Mouse (Mus musculus) intestine, postnatal 0 days (tissue): Measurements from ENCODE around the gene Rnf150. TPM values are rescaled to one million over a fixed set of nuclear protein-coding genes. Genes with fewer than 3 reads are reported as not detected.

Source experiments
- ATAC-seq: fragments of 200-750 bp; cut with Nextera tagmentation; 2 replicates; pipeline ENCODE4 v1.8.0; 2017; ENCODE audit warnings: mild to moderate bottlenecking, moderate TSS enrichment, moderate library complexity
- H3K27ac ChIP-seq: fragments of 300-500 bp; sonication (generic); 2 replicates; pipeline ENCODE4 v1.5.1; 2014; ENCODE audit warnings: mild to moderate bottlenecking, low read depth, low read length, moderate library complexity
- H3K27me3 ChIP-seq: fragments of 300-500 bp; sonication (generic); replicated peaks from 2 replicates; pipeline ENCODE4 v1.6.1; 2014; ENCODE audit warnings: low read length, mixed read lengths; ENCODE audit not compliant: control insufficient read depth, insufficient read depth
- H3K36me3 ChIP-seq: fragments of 300-500 bp; sonication (generic); 2 replicates; pipeline ENCODE4 v1.6.1; 2014; ENCODE audit warnings: mild to moderate bottlenecking, moderate library complexity; ENCODE audit not compliant: control insufficient read depth, insufficient read depth
- H3K4me1 ChIP-seq: fragments of 300-500 bp; sonication (generic); replicated peaks from 2 replicates; pipeline ENCODE4 v1.6.1; 2014; ENCODE audit warnings: antibody characterized with exemption, low read length, mixed read lengths; ENCODE audit not compliant: control insufficient read depth, insufficient read depth
- H3K4me2 ChIP-seq: fragments of 300-500 bp; sonication (generic); replicated peaks from 2 replicates; pipeline ENCODE4 v1.6.1; 2014; ENCODE audit warnings: low read depth, mild to moderate bottlenecking, moderate library complexity
- H3K4me3 ChIP-seq: fragments of 300-500 bp; sonication (generic); 2 replicates; pipeline ENCODE4 v1.5.1; 2014; ENCODE audit warnings: low read depth, low read length
- H3K9ac ChIP-seq: fragments of 300-500 bp; sonication (generic); 2 replicates; pipeline ENCODE4 v1.6.1; 2014; ENCODE audit warnings: mild to moderate bottlenecking, low read depth, low read length
- H3K9me3 ChIP-seq: fragments of 300-500 bp; sonication (generic); 2 replicates; pipeline ENCODE4 v1.6.1; 2016; ENCODE audit warnings: mixed run types; ENCODE audit not compliant: control insufficient read depth
- CTCF ChIP-seq: sonication (generic); IDR thresholded peaks from 2 replicates; pipeline ENCODE4 v1.5.1; 2016; ENCODE audit warnings: low read depth, mild to moderate bottlenecking, control low read depth, antibody characterized with exemption, moderate library complexity
- WGBS: fragments of 180-500 bp; shearing (Covaris S2); extraction: QIAGEN DNeasy Blood & Tissue Kit; methylation state at CpG from one replicate; pipeline ENCODE4 v1.1.7; 2014; 5-methylcytosine and 5-hydroxymethylcytosine counted together
- polyA plus RNA-seq: library from polyadenylated mRNA; unstranded; fragments of >200 nt; fragmentation: Nextera tagmentation; extraction: Ambion mirVana; gene quantifications from 2 replicates; pipeline ENCODE4 v1.2.1, GENCODE M21; 2015

The Rnf150 gene
- polyA plus RNA-seq, 1 experiment from 2014 or later, result 0.53 TPM

DNA sequence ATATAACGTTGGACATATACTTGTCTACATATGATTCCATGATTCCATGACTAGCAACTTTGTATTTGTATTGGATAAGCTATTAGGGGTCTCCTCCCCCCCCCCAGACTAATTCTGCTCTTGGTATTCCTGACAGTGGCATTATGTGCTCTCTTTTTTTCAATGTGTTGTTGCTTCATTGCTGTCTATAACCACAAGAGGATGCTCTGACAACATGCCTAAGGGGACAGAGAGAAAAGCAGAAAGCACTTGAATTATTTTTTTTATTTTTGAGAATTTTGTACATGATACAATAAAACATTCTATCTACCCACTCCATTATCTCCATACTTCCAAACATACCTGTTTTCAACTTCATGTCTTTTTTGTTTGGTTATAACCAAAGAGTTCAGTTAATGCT lies 18.7 kb upstream of the Rnf150 start:
- Histone ChIP-seq H3K9ac (no peak overlapping the region), H3K36me3 (no peaks in the 10 kb centered on the region), H3K27me3 (no peaks in the 10 kb centered on the region), H3K9me3 (no peaks in the 10 kb centered on the region), H3K27ac (no peak overlapping the region), H3K4me1 (no peaks in the 10 kb centered on the region), H3K4me3 (no peak overlapping the region), H3K4me2 (no peak overlapping the region)
- 33% methylated on average over 1 of the region's 1 CpGs for WGBS
- TF ChIP-seq CTCF, result peak; percentile 28; the same call in 1 of the 2 replicates
- ATAC-seq, result no peak

DNA sequence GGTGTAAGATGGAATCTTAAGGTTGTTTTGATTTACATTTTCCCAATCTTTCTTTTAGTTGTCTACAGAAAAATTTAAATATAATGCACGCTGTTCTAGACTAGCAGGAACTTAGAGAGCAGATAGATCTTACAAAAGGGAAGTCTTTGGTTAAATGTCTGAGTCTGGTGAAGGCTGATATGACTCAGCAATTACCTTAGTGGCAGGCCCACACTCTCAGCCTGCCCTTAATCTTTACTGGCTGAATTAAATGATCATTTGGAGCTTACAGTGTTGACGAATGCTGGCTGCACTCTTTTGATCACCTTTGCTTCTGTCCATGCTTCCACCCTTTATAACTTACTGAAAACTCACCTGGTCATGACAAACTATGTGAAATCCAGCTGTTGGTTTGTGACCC lies 17.1 kb upstream of the Rnf150 start:
- Histone ChIP-seq H3K36me3 (no peaks in the 10 kb centered on the region), H3K9me3 (no peaks in the 10 kb centered on the region), H3K27me3 (no peaks in the 10 kb centered on the region), H3K9ac (no peak overlapping the region), H3K27ac (no peak overlapping the region), H3K4me2 (no peak overlapping the region), H3K4me3 (no peak overlapping the region), H3K4me1 (no peaks in the 10 kb centered on the region)
- no peak for ATAC-seq
- WGBS, result 66% methylated on average over 2 of the region's 2 CpGs
- no peak for TF ChIP-seq CTCF

DNA sequence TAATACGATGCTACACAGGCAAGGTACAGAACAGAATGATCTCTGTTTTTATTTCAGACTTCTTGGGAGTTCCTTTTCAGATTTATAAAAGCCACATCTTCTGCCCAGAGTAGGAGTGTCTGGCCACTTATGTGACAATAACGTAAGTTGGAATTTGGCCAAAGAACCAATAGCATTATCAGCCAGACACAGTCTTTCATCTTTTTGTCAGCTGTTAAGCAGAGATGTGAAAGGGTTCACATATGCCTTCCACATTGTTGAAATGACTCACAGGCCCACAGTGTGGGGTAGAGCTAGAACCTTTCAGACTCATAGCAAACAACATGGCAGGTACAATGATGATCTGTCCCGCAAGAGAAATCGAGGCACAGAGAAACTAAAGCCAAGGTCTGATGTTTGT lies 16.4 kb upstream of the Rnf150 start:
- no peaks in the 10 kb centered on the region for H3K4me1 ChIP-seq
- ATAC-seq, result no peak
- no peaks in the 10 kb centered on the region for H3K36me3 ChIP-seq
- H3K27ac ChIP-seq, result no peak overlapping the region
- H3K4me2 ChIP-seq, result no peak overlapping the region
- TF ChIP-seq CTCF, result no peak
- no peak overlapping the region for H3K4me3 ChIP-seq
- H3K9ac ChIP-seq, result no peak overlapping the region
- H3K27me3 ChIP-seq, result no peaks in the 10 kb centered on the region
- 60% methylated on average over 4 of the region's 4 CpGs for WGBS
- H3K9me3 ChIP-seq, result no peaks in the 10 kb centered on the region

DNA sequence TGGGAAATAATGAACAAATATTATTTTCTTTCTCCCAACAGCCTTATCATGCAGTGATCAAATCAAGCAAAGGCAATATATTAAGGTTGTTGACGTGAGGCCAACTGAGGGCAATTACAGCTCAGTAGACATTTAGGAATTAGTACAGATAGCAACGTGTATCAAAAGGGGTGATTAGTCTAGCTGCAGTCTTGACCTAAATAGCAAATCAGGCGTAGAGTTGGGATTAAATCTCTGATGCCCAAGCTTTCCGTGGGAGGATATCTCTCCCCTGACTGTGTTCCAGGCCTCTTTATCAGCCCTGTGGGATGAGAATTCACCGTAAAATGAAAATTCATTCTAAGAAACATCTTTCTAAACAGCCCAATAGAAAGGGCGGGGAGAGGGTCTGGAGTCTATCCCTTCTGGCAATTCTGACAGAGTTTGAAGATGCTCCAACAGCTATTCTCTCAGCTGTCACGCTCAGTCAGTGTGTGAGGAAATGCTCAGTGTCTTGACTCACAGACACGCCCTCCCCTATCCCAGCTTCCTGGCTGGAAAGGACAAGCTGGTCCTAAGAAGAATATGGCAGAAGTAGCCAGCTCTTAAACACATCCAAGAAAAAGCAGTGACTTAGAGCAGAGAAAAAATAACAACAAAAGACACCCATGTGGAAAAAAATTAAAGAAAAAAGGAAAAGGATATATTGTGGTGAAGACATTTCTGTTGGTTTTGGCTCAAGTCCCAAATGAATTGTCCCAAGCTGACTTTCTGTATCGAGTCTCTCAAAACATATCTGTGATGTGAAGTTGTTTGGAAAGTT lies 4.4 kb upstream of the Rnf150 start:
- Histone ChIP-seq H3K9ac (no peak overlapping the region), H3K4me1 (no peaks in the 10 kb centered on the region), H3K27ac (no peak overlapping the region), H3K27me3 (0 out of 2 replicates have a peak, but pooled peaks cover under 1% of the 10 kb centered on the region), H3K4me2 (no peak overlapping the region), H3K4me3 (no peak overlapping the region), H3K36me3 (no peaks in the 10 kb centered on the region), H3K9me3 (no peaks in the 10 kb centered on the region)
- WGBS, result 62% methylated on average over 9 of the region's 9 CpGs
- no peak for TF ChIP-seq CTCF
- no peak for ATAC-seq

DNA sequence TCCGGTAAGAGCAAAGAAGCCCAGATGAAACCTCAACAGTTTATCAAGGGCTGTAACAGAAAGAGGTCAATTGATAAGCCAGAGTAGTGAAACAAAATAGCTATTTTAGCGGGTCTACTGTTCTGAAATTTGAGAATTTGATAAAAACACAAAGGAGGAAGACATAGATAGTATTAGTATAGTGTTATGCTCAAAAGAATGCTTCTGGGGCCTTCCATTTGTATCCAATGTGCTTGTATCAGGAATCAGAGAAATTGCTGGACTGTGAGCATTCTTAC lies 3.9 kb upstream of the Rnf150 start:
- Histone ChIP-seq H3K9me3 (no peaks in the 10 kb centered on the region), H3K9ac (no peak overlapping the region), H3K4me3 (no peak overlapping the region), H3K36me3 (no peaks in the 10 kb centered on the region), H3K27ac (no peak overlapping the region), H3K4me1 (no peaks in the 10 kb centered on the region), H3K27me3 (0 out of 2 replicates have a peak, but pooled peaks cover 2% of the 10 kb centered on the region), H3K4me2 (no peak overlapping the region)
- ATAC-seq, result no peak
- WGBS, result 69% methylated on average over 2 of the region's 2 CpGs
- TF ChIP-seq CTCF, result no peak

DNA sequence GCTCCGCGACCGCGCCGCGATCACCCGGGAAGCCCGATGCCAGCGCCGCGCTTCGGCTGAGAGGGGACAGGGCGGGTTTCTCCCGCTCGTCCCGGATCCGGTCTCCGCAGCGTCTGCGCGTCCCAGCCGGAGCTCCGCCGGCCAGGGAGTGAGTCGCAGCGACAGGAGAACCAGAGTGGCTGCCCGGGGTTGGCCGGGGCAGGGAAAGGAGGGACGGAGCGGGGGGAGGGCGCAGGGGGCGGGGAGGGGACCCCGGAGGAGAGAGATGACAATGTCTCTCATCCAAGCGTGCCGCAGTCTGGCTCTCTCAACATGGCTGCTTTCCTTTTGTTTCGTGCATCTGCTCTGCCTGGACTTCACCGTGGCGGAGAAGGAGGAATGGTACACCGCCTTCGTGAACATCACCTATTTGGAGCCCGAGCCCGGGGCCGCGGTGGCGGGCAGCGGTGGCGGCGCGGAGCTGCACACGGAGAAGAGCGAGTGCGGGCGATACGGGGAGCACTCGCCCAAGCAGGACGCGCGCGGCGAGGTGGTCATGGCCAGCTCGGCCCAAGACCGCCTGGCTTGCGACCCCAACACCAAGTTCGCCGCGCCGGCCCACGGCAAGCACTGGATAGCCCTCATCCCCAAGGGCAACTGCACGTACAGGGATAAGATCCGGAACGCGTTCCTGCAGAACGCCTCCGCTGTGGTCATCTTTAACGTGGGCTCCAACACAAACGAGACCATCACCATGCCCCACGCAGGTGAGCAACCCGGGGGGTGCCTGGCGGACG lies 777 bp downstream of the Rnf150 start:
- peak overlapping the region; percentile 75 for H3K4me3 ChIP-seq
- no peaks in the 10 kb centered on the region for H3K4me1 ChIP-seq
- H3K27me3 ChIP-seq, result 0 out of 2 replicates have a peak, but pooled peaks cover 2% of the 10 kb centered on the region
- 0 out of 2 replicates have a peak, but pooled peaks have one; percentile 0 for TF ChIP-seq CTCF
- H3K9me3 ChIP-seq, result no peaks in the 10 kb centered on the region
- H3K36me3 ChIP-seq, result no peaks in the 10 kb centered on the region
- H3K9ac ChIP-seq, result peak overlapping the region; percentile 55
- peak overlapping the region; percentile 99 for H3K4me2 ChIP-seq
- H3K27ac ChIP-seq, result 0 out of 2 replicates have a peak overlapping the region, but pooled peaks have one; percentile 28
- under 1% methylated on average over 74 of the region's 80 CpGs for WGBS
- ATAC-seq, result peak; percentile 51
